Mouse (Mus musculus) embryonic fibroblast, embryonic 13.5 days (primary cell): ENCODE measurements around the gene Frmd4a.

Source experiments
- CTCF ChIP-seq: IDR thresholded peaks from 2 replicates; pipeline ENCODE4 v1.5.1; 2011; ENCODE audit warnings: mild to moderate bottlenecking, control low read depth, low read length, moderate library complexity, borderline replicate concordance; ENCODE audit not compliant: insufficient read depth
- POLR2A ChIP-seq: IDR thresholded peaks from 2 replicates; pipeline ENCODE4 v1.6.1; 2011; ENCODE audit warnings: low read depth, mild to moderate bottlenecking, control low read depth, low read length, moderate library complexity

GRCm38 (mm10) chr2:4566260-4566955, 548.9 kb downstream of the Frmd4a start:
- no peak for TF ChIP-seq POLR2A
- TF ChIP-seq CTCF: no peak
